Mouse (Mus musculus) heart, adult 2 months (tissue): ENCODE results near the gene Ada.

Source experiments
- EP300 ChIP-seq: fragments of 200-500 bp; IDR thresholded peaks from 2 replicates; pipeline ENCODE4 v1.6.1; 2011; ENCODE audit warnings: low read depth, low read length, control low read depth; ENCODE audit not compliant: insufficient read depth
- POLR2A ChIP-seq: fragments of 200-500 bp; IDR thresholded peaks from 2 replicates; pipeline ENCODE4 v1.6.1; 2011; ENCODE audit warnings: mild to moderate bottlenecking, low read depth, low read length, control low read depth; ENCODE audit not compliant: insufficient read depth

DNA sequence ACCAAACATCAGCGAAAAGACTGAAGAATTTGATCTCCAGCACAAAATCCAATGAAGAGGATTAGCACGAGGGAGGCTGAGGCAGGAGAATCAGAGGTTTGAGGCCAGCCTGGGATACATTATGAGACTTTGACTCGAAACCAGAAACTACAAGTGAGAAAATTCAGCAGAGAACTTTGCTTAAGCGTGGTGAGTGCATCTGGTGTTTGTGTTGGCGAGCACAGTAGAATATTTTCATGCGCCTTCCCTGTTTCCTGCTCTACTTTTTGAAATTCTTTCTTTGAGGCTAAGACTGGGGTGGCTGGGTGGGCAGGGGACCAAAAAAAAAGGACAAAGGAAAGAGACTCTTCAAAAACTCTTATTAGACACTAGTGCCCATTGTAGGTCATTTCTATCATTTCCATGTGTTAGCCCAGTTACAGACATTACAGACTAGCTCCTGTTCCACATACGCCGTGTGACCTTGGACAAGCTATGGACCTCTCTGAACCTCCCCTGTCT is 38.6 kb downstream of the Ada start:
- TF ChIP-seq EP300: no peak
- TF ChIP-seq POLR2A: no peak
